Mouse (Mus musculus) cerebellum, adult 9-10 months (tissue): ENCODE data around the gene Tfap2a.

Source experiments
- DNase-seq: peaks from one replicate; pipeline ENCODE4 v3.0.0; 2022

The Tfap2a gene

DNA sequence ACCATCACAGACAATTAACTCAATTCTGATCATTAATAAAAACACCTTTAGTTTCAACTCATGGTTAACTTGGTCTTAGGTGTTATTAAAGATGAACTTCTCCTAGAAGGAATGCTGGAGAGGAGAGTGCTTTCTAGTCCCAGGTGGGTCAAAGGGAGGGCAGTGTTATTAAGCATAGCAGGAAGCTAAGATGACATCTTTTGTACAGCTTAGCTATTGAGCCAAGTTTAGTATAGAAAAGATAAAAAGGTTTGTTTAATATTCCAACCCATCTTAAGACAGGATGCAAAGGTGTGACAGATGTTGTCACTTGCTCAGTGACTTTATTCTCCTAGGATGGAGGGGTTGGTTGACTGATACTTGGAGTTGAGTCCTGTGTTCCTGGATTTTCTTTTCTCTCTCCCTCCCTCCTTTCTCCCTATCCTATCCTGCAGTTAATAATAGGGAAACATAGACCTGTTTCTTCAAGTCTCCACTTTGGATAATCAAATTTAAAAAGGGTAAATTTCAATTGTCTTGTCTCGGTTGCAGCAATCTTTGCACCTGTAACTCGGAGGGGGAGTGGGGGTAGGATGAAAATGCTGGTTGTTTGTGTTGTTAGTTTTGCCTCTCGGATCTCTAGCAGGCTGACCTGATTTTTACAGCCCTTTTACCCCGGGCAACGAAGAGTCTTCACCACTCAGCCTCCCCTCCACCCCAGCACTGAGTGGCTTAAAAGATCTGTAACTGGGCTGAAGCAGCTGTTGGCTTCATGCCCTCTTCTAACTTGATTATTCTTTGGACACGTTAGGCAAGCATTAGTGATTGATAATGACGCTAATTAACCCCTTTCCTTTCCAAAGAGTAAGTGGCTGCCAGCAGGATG lies 26.3 kb downstream of the Tfap2a start:
- no peak for DNase-seq

DNA sequence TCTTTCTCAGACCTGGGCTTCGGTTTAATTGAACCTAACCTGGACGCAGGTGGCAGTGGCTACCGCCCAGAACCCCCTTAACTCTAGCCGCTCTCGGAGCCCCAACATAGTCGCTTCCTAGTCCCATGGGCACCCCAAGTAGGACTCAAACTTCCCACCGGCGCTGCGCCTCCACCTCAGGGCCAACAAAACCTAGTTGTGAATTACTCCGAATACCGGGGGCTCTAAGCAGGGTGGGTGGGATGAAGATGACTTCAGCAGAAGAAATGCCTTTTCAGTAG lies 28.2 kb downstream of the Tfap2a start:
- DNase-seq, result no peak

DNA sequence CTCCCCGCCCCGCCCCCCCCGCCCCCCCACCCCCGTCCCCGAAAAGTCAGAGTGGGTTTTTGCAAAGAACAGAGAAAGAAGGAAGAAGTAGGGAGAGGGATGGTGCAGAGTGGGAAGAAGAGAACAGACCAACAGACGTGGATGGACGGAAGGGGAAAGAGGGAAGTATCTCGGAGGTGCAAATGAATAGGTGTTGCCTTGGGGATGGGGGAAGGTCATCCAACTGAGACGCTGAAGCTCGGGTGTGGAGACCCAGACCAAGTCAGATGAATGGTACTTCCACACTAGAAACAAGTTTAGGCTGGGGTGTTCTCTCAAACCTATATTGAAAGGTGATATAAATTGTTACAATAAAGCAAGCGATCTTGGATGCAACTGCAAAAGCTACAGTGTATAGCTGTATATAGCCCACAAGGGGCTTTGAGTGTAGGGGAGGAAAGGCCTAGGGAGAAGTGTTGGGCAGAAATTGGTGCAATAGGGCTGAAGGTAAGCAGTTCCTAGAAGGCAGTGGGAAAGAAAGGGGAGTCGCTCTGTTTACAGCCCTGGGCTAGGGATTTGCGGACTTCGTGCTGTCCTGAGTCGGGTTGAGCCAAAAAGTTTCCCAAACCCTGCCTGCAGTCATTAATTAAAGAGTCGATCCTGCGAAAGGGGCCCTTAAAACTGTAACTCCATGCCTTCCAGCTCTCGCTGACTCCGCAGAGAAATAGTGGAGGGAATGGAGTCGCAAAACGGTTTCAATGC lies 28.7 kb downstream of the Tfap2a start:
- no peak for DNase-seq

DNA sequence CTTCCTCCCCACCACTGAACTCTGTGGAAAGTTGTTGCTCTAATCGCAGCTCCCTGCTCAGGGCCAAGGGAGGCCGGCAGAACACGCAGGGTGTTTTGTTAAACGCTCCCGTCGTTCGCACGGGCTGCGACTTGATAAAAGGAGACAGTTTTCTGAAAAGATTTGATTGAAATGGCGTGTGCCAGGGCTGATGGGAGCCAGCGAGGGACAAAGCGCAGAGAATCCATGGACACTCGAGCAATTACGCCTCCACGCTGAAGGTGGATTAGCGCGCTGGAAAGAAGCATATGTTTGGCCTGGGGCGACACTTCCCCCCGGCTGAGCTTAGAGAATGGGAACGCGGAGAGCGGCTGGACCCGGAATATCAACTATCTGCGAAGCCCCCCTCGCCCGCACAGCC lies 29.3 kb downstream of the Tfap2a start:
- DNase-seq, result no peak

DNA sequence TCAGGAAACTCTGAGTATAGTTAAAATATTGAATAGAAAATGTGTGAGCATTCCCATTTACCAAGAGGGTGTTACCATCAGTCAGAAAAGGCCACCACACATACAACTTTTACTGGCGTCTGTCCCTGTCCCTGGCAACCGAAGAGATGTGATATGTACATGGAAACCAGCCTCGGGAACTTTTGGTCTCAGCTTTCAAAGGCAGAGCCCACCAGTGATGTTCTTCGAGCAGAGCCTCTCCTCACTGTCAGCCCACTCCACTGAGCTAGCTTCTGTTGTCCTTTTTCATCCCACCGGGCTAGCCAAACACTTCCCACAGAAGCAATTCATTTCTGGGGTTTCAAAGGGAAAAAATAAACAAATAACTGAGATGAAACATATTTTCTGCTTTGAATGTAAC lies 29.9 kb downstream of the Tfap2a start:
- no peak for DNase-seq

DNA sequence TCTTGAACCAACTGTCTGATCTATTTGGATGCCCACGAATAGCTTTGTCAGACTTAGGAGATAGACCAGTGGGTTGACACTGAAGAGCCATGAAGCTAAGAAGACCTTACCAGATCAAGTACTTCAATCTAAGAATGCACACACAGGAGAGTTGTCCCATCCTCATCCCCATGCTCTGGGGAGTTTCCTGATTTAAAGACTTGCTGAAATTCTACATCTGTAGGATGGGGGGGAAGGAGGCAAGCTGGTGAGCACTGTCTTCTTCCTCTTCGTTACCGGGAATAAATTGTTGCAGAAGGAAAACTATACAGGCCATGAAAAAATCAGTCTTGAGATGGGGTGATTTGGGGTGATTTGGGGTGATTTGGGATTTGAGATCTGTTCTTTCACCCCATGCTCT lies 30.5 kb downstream of the Tfap2a start:
- no peak for DNase-seq

DNA sequence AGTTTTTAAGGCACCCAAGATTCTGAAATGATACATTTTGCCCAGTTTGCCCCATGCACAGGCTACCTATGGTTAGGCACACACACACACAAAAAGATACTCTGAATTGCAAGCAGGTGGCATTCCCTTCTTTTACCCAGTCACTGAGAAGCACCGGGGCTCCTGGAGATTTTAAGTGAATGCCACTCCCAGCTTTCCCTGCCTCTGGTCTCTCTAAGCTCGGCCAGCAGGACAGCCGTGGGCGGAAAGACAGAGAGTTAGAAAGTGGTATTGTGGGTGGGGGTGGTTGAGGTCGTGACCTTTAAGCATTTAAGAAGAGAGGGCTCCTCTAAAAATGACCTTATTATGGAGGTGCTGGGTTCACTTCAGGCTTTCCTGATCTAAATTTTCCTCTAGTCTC lies 31.6 kb downstream of the Tfap2a start:
- no peak for DNase-seq

DNA sequence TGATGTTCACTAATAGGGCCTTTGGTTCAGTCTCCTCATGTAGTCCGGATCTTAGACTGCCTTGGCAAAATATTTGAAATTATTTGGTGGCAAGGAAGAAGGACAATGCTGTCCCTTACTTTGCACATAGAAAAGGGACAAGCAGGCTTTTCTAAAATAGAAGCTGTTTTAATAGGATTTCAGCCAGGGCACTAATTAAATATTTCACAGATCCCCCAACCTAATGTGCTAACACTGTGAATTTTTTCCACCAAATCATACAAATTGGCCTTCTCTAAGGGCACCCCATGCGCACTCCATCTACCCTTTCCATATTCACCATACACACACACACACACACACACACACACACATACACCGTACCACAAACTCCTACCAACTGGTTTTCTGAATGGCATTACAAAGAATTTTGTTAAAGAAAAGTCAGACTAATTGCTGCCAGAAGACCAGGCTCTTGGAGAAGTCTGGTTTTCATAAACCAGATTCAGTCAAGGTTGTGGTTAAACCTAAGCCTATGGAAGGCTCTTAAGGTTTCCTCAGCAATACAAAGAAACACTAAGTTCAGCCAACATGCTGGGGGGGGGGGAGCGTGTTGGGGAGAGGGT lies 32.3 kb downstream of the Tfap2a start:
- no peak for DNase-seq

DNA sequence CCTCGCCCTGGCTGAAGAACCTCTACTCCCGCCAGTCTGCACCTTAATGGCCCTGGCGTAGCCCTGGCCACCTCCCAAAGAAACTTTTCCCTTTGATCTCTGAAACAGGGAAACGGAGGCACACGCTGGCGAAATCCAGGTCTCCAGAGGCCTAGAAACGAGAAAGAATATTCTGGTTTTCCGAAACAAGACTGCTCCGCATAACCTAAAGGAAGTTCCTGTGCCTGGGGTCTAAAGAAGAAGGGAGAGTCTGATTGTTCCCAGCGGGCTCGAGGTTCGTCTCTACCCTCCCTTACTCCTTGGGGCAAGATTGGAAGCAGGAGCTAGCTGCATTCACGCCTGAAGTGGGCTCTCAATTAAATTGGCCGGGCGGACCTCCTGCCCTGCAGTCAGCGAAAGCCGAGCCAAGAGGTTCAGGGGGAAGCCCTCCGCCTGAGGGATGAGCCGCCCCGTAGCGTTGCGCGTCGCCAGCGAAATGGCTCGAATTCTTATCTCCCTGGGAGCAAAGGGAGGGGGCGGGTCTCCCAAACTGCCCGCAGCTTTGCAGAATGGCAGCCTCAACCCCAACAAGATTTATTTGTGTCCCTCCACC lies 33.2 kb downstream of the Tfap2a start:
- no peak for DNase-seq

DNA sequence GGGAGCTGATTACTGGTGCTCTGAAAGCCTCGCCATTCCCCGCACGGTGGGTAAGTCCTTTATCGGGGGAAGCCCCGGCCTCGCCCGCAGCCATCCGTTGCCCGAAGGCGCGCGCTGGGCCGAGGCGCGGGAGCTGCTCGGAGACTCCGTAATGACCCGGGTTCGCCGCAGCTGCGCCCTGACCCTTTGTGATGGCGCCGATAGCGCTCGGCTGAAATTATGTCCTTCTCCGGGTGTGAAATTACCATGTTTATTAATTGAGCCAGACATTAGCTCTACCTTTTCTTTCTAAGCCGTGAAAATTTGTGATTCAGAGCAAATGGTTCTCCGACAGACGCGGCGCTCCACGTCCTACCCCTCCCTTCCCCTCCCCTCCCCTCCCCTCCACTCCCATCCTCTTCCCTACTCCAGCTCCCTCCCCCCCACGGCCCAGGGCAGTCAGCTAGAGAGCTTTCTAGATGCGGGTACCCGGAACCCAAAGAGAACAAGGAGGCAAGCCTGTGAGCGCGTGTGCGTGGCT lies 34.1 kb downstream of the Tfap2a start:
- DNase-seq, result no peak

DNA sequence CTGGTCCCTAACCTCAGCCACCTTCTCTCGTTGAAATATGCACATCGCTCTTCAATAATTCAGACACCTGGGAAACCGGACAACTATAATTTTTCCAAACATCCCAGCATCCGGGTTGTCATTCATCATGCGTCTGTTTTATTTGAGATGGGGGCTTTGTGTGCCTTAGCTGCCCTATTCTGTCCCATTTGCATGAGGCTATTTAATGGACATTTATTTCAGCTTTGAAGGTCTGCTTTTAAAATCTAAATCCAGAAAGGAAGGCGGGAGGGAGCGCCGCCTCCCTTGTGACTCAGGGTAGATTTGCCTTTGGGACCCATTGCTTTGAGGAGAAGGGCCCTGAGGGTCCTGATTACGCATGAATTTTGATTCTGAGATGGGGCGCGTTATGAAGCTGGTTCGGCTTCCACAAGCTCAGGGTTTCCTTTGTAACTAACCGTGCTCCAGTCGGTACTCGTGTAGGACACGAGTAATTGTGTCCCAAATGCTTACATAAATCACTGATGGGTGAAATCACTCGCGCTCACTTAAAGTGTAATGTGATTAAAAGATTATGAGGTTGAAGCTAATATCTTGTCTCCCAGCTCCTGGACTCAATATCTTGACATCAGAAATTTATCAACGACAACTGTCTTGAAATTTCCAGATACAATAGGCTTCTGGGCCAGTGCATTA lies 34.9 kb downstream of the Tfap2a start:
- no peak for DNase-seq

DNA sequence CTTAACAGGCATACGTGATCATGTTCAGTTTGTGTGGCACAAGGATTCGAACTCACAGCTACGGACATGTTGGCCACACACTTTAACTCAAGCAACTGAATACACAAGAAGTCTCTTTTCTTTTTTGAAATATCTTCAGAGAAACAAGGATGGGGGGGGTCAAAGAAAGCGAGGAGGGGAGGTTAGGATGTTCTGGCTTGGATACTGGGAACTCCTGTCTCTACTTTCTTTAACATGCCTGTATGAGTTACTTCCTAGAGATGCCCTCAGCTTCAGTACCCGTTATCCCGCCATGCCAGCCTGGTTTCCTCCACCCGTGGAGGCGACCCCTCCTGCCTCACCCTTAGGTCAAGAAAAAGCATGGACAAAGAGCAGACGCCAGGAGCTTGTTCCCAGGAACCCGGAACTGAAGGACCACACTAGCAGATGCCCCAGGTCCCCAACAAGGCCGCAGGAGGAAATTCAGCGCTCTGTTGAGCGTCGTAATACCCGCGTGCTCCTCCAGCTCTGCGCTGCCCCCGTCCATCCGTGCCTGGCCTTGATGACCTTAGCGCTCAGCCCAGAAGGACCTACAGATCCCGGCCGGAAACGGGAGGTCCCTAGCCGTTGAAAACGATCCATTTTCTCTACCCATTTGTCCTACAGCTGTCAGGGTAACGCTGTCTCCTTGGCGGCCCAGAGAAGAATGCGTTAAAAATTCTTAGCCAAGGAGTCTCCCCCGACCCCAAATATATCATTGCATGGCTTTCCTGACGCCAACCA lies 35.6 kb downstream of the Tfap2a start:
- DNase-seq, result no peak

DNA sequence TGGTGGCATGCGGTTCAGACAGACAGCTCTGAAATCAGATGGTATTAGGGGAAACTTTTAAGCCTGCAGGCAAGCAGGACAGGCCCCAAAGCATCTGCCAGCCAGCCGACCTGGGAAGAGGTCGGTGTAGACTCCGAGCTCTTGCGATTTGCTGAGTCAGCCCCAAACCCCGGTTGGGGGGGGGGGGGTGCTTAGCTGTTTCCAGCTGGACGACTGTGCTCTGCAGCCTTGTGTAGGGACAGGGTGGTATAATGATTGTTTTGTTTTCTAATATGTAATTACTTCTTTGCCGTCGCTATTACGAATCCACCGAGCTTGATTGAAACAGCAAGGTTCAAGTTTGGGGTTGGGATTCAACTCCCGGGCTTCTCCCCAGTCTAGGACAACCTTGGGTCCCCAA lies 36.5 kb downstream of the Tfap2a start:
- no peak for DNase-seq

DNA sequence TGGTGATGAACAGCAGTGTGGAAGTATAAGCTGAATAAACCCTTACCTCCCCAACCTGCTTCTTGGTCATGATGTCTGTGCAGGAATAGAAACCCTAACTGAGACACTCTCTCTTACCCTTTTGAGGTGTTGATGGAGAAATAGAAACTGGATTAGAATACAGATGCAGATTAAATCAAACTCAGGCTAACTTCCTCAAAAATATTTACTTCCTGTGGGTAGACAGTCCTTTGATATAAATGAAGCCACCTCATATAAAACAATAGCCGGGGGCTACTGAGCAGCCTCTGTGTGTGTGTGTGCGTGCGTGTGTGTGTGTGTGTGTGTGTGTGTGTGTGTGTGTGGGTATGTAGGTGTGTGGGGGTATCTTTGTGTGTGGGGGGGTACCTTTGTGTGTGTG lies 52.4 kb downstream of the Tfap2a start:
- DNase-seq, result no peak

DNA sequence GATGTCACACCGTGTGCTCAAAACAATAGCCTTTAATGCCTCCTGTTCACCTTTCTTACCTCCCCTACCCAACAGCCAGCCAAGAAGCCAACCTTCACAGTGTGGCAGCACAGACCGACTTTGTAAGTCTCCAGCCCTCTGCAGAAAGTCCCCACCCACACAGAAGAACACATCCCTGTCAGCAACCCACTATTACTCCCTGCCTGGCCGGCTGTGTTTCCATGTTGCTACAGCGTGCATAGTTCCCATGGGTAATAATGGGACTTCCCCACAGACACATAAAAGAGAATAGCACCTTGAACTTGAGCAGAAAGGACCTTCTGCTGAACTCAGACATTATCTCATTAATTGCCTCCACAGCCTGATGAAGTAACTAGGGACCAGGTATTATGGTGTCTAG lies 61.4 kb downstream of the Tfap2a start:
- DNase-seq, result no peak
